Mouse (Mus musculus) forebrain, embryonic 12.5 days (tissue): Measurements from ENCODE around the gene Gm17622. TPM values are rescaled to one million over a fixed set of nuclear protein-coding genes. Genes with fewer than 3 reads are reported as not detected.

Experiments
- ATAC-seq: fragments of 200-750 bp; cut with Nextera tagmentation; 2 replicates; pipeline ENCODE4 v1.8.0; 2017; ENCODE audit warnings: moderate TSS enrichment; ENCODE audit not compliant: low FRiP score
- H3K27ac ChIP-seq: fragments of 300-500 bp; sonication (generic); 2 replicates; pipeline ENCODE4 v1.5.1; 2016; ENCODE audit warnings: mild to moderate bottlenecking
- H3K27me3 ChIP-seq: fragments of 300-500 bp; sonication (generic); 2 replicates; pipeline ENCODE4 v1.6.1; 2016; ENCODE audit warnings: mild to moderate bottlenecking
- H3K36me3 ChIP-seq: fragments of 300-500 bp; sonication (generic); replicated peaks from 2 replicates; pipeline ENCODE4 v1.6.1; 2016; ENCODE audit warnings: mild to moderate bottlenecking
- H3K4me1 ChIP-seq: fragments of 300-500 bp; sonication (generic); 2 replicates; pipeline ENCODE4 v1.6.1; 2016
- H3K4me2 ChIP-seq: fragments of 300-500 bp; sonication (generic); 2 replicates; pipeline ENCODE4 v1.6.1; 2016; ENCODE audit warnings: mild to moderate bottlenecking, moderate library complexity
- H3K4me3 ChIP-seq: fragments of 300-500 bp; sonication (generic); replicated peaks from 2 replicates; pipeline ENCODE4 v1.5.1; 2016; ENCODE audit warnings: mild to moderate bottlenecking
- H3K9ac ChIP-seq: fragments of 300-500 bp; sonication (generic); 2 replicates; pipeline ENCODE4 v1.6.1; 2016; ENCODE audit warnings: mild to moderate bottlenecking
- H3K9me3 ChIP-seq: fragments of 300-500 bp; sonication (generic); 2 replicates; pipeline ENCODE4 v1.6.1; 2016
- WGBS: fragments of 180-500 bp; shearing (Covaris S2); methylation state at CpG from one replicate; pipeline ENCODE4 v1.1.7; 2016; 5-methylcytosine and 5-hydroxymethylcytosine counted together
- polyA plus RNA-seq: library from polyadenylated mRNA; unstranded; fragments of >200 nt; fragmentation: Nextera tagmentation; extraction: Ambion mirVana; gene quantifications from 2 replicates; pipeline ENCODE4 v1.2.1, GENCODE M21; 2016

Gm17622 gene
- polyA plus RNA-seq, 1 experiment from 2014 or later = not detected

DNA sequence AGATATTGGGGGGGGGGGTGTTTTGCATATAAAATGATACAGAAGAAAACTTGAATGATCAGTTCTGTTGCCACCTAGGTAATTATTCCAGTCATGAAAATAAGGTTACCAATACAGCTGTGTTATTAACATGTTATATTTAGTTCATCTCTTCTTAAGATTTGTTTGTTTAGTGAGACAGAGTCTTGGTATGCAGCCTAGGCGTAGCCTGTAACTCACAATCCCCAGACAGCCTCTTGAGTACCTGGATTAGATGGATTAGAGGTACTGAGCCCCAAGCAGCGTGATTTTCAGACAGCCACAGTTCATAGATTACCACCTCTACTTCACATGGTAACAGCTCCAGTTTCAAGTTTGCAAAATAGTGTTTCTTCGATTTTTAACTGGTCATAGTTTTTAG is 47.6 kb downstream of the Gm17622 start:
- H3K4me2 ChIP-seq = no peak overlapping the region
- H3K4me1 ChIP-seq = peaks cover 3% of the 10 kb centered on the region
- no peaks in the 10 kb centered on the region for H3K9me3 ChIP-seq
- H3K36me3 ChIP-seq = no peaks in the 10 kb centered on the region
- no peak overlapping the region for H3K27ac ChIP-seq
- no peak for ATAC-seq
- no peaks in the 10 kb centered on the region for H3K27me3 ChIP-seq
- H3K4me3 ChIP-seq = no peak overlapping the region
- 87% methylated on average over 3 of the region's 3 CpGs for WGBS
- no peak overlapping the region for H3K9ac ChIP-seq

Other genes starting within 250 kb of the Gm17622 start
- gene Poc5, start 102.4 kb upstream of the Gm17622 start, polyA plus RNA-seq = 30.6 and 32.9 TPM in 2 replicates
- not detected in 2 replicates for gene Ankdd1b, start 19.5 kb upstream of the Gm17622 start, polyA plus RNA-seq
- gene Polk, start 51.8 kb downstream of the Gm17622 start, polyA plus RNA-seq = 8.4 and 8.5 TPM in 2 replicates
- gene Col4a3bp, start 51.9 kb downstream of the Gm17622 start, polyA plus RNA-seq = 7.7 and 10.8 TPM in 2 replicates
- 187 and 205 TPM in 2 replicates for gene Hmgcr, start 180.2 kb downstream of the Gm17622 start, polyA plus RNA-seq